ENCODE assay signal across 9 mouse cellular contexts in the genomic region with DNA sequence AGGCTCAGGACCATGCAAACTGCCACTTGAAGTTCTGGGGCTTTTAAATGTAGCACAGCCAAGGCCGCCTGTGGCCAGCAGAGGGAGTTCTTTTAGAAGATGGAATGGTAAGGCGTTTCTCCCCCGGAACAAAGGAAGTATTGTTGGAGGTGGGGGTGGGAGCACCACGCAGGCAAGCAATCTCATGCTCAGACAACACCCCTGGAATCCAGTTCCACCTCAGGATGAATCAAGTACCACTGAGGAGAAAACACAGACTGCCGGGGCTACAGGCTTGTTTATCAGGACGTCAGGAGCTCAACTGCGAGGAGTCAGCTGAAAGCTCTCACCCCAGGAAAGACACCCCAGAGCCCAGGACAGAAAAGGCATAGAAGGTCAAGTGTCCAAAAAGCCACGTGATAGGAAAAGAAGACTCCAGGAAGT. TPM values are rescaled to one million over a fixed set of nuclear protein-coding genes. Genes with fewer than 3 reads are reported as not detected.
DNase-seq lines count a peak whose midpoint lies in the region; ATAC-seq and TF ChIP-seq lines count a peak whose summit lies in the region.
"Had no signal": no experiment of that assay in that cellular context is flagged by ENCODE, and none has a peak within 500 bp of the region (broad histone marks: within the 10 kb centered on the region; RNA-seq: fewer than 3 reads in every experiment).

No protein-coding gene starts in this region.

- no peaks in the 10 kb centered on the region for H3K36me3 ChIP-seq in hindbrain, embryonic 13.5 days

- peaks cover 33% of the 10 kb centered on the region for H3K4me1 ChIP-seq in hindbrain, embryonic 13.5 days (replicated peaks)

- DNase-seq in CD4-positive, CD25-positive, alpha-beta regulatory T cell, adult 2 months (ENCODE audit: low read depth, low spot score) = peak; percentile 66
- DNase-seq in cerebellum, postnatal 14 days = peak; percentile 75 to 80
- DNase-seq in frontal cortex, postnatal 25 days (ENCODE audit: low spot score in 2 of 2) = peak; percentile 50 to 60
- DNase-seq in left cerebral cortex, adult 2 months (ENCODE audit: extremely low spot score in 1 of 2, low spot score in 2 of 2) = peak; percentile 59 to 63
- peak; percentile 56 for DNase-seq in skeletal muscle tissue, adult 2 months (ENCODE audit: low read depth, low spot score)

- H3K4me2 ChIP-seq in hindbrain, embryonic 13.5 days = no peak overlapping the region

- H3K9me3 ChIP-seq in hindbrain, embryonic 13.5 days = no peaks in the 10 kb centered on the region

- WGBS in hindbrain, embryonic 13.5 days = 22% methylated on average over 8 of the region's 8 CpGs

- no peaks in the 10 kb centered on the region for H3K27me3 ChIP-seq in hindbrain, embryonic 13.5 days

- H3K9ac ChIP-seq in hindbrain, embryonic 13.5 days = no peak overlapping the region; the same call in 1 of the 2 replicates

- ATAC-seq in CD4-positive, CD25-positive, alpha-beta regulatory T cell, adult 4 months = no peak
- ATAC-seq in hindbrain, embryonic 13.5 days (ENCODE audit: low FRiP score) = no peak
- peak; percentile 38 for ATAC-seq in megakaryocyte, adult 5-6 weeks (ENCODE audit: poor library complexity, severe bottlenecking)

- H3K27ac ChIP-seq in hindbrain, embryonic 13.5 days = peak overlapping the region; percentile 95
- peak overlapping the region; percentile 44 for H3K27ac ChIP-seq in left cerebral cortex, adult 2 months

- intact Hi-C loops in left cerebral cortex, adult 2 months (cut with DNase I) = loop anchor here (1.0 to 5.0 kb wide), 4 partner anchors 43 to 89 kb away; no protein-coding TSS in a partner anchor

- TF ChIP-seq CTCF in left cerebral cortex, adult 2 months (IDR thresholded peaks at IDR 0.05) = peak; percentile 73

- H3K4me3 ChIP-seq in hindbrain, embryonic 13.5 days = no peak overlapping the region
- no peak overlapping the region for H3K4me3 ChIP-seq in left cerebral cortex, adult 2 months

RNA-seq across cellular contexts. Expression of gene Atf7ip, which starts 40.0 kb away (rescaled TPM):
- polyA plus RNA-seq in CD4-positive, CD25-positive, alpha-beta regulatory T cell, adult 4 months (2017; shearing (Covaris generic)) = 100 to 1,000 TPM in 1 of 2 experiments, 10 to 100 TPM in 1; 96.5 to 115 TPM
- polyA plus RNA-seq in hindbrain, embryonic 13.5 days (2015; fragmentation: Nextera tagmentation; extraction: Ambion mirVana) = 43.3 and 43.5 TPM in 2 replicates
- total RNA-seq in left cerebral cortex, adult 2 months (2021) = 100 to 1,000 TPM; 119 to 122 TPM
- total RNA-seq in megakaryocyte, adult 5-6 weeks (2015) = 101 and 129 TPM in 2 replicates
- total RNA-seq in megakaryocyte, adult 5-6 weeks (2017) = 80.1 and 84.8 TPM in 2 replicates

RNA-seq across cellular contexts. Expression of gene E330021D16Rik, which starts 50.6 kb away (rescaled TPM):
- 1 to 10 TPM; 1.1 to 1.7 TPM for polyA plus RNA-seq in CD4-positive, CD25-positive, alpha-beta regulatory T cell, adult 4 months (2017; shearing (Covaris generic))
- not detected in 2 replicates for polyA plus RNA-seq in hindbrain, embryonic 13.5 days (2015; fragmentation: Nextera tagmentation; extraction: Ambion mirVana)
- total RNA-seq in left cerebral cortex, adult 2 months (2021) = not detected
- not detected in 2 replicates for total RNA-seq in megakaryocyte, adult 5-6 weeks (2015)
- total RNA-seq in megakaryocyte, adult 5-6 weeks (2017) = not detected in 2 replicates
- polyA plus RNA-seq: C2C12 had no signal
